Mouse (Mus musculus): ENCODE results near the gene Prpf6. TPM values are rescaled to one million over a fixed set of nuclear protein-coding genes. Genes with fewer than 3 reads are reported as not detected.

Gene Prpf6
- polyA plus RNA-seq, 1 experiment from 2014 or later, result 40.1 TPM

DNA sequence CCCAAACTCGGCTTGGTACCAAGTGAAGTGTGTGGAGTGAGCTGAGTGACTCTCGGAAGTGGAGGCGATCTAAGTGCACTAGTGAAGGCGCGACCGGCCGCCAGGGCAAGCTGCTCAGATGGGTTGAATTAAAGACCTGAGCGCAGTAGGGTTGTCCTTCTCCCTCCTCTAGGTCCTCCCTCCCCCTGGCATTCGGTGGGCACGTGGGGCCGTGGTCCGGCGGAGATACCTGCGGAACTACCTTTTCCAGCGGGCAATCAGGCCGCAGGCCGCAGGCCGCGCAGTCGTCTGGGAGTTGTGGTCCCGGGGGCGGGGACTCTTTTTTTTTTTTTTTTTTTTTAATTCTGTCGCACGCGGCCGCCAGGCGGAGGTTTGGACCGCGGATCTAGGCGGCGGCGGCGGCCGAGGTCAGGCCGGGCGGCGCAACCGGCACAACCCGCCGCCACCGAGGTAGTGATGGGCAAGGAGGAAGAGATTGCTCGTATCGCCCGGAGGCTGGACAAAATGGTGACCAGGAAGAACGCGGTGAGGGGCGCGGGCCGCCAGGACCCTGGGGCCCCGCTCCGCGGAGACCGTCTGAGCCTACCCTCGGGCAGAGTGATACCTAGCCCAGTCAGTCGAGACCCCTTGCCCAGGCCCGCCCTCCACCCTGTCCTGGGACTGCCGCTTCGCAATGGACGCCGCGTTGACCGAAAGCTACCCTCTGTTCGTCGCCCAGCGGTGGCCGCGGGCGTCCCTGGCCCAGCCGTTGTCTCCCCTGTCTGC, 88.5 kb downstream of the Prpf6 start, which contains the start of gene Tcea2:
Tcea2 (plus strand) TSS at position 360 of the 765 bp plus-strand sequence.
- no peaks in the 10 kb centered on the region for H3K9me3 ChIP-seq
- WGBS, result under 1% methylated on average over 51 of the region's 69 CpGs
- peak within 1 kb of the TSS; percentile 67 for H3K27ac ChIP-seq (replicated peaks)
- peak within 1 kb of the TSS; percentile 80 for H3K4me3 ChIP-seq
- H3K27me3 ChIP-seq (replicated peaks), result peaks cover under 1% of the 10 kb centered on the region; the same call in 1 of the 2 replicates
- peak; percentile 31; the same call in 1 of the 2 replicates for ATAC-seq (ENCODE audit: extremely low read depth, insufficient number of reproducible peaks, low FRiP score, low TSS enrichment)
- H3K36me3 ChIP-seq, result no peaks in the 10 kb centered on the region
- peak within 1 kb of the TSS; percentile 94 for H3K4me2 ChIP-seq
- peaks cover 27% of the 10 kb centered on the region for H3K4me1 ChIP-seq
- peak within 1 kb of the TSS; percentile 96 for H3K9ac ChIP-seq

DNA sequence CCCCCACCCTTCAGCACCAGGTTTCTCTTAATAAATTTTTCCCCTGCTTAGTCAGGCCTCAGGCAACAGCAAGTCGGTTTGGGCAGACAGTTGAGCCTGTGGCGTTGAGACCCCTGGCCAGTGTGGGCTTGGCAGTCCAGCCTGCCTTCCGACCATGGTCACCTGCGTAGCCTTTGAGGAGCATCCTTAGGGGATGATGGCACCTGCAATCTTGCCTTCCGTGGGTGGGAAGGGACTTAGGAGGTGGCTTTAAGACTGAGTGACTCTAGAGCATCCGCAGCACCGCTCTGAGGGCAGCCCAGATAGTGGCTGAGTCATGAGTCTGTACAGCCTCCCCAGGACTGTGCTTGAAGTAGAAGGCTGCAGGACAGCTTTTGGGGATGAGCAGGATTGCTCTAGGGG, 89.0 kb downstream of the Prpf6 start:
- H3K9me3 ChIP-seq, result no peaks in the 10 kb centered on the region
- peak overlapping the region; percentile 63 for H3K27ac ChIP-seq (replicated peaks)
- peak overlapping the region; percentile 80 for H3K4me3 ChIP-seq
- H3K4me2 ChIP-seq, result peak overlapping the region; percentile 94
- H3K27me3 ChIP-seq (replicated peaks), result no peaks in the 10 kb centered on the region
- peaks cover 2% of the 10 kb centered on the region for H3K36me3 ChIP-seq
- 17% methylated on average over 7 of the region's 7 CpGs for WGBS
- peaks cover 21% of the 10 kb centered on the region for H3K4me1 ChIP-seq
- H3K9ac ChIP-seq, result peak overlapping the region; percentile 96
- no peak for ATAC-seq (ENCODE audit: extremely low read depth, insufficient number of reproducible peaks, low FRiP score, low TSS enrichment)

DNA sequence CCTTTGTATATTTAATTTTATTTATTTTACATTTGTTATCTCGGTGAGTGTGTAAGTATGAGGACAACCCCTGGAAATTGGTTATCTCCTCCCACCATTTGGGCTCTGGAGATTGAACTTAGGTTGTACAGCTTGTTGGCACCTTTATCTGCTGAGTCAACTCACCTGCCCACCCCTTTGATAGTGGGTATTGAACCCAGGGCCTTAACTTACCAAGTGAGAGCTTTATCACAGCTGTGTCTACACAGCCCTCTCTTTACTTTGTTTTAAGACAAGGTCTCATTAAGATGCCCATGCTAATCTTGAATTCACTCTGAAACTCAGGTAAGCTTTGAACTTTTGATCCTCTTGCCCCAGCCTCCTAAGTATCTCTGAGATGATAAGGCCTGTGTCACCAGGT, 90.3 kb downstream of the Prpf6 start:
- WGBS, result 71% methylated on average over 1 of the region's 1 CpGs
- no peak for ATAC-seq (ENCODE audit: extremely low read depth, insufficient number of reproducible peaks, low FRiP score, low TSS enrichment)
- peaks cover 15% of the 10 kb centered on the region for H3K36me3 ChIP-seq
- H3K9me3 ChIP-seq, result no peaks in the 10 kb centered on the region
- peaks cover 16% of the 10 kb centered on the region for H3K4me1 ChIP-seq
- no peaks in the 10 kb centered on the region for H3K27me3 ChIP-seq (replicated peaks)
- no peak overlapping the region for H3K9ac ChIP-seq
- no peak overlapping the region for H3K4me3 ChIP-seq
- no peak overlapping the region for H3K27ac ChIP-seq (replicated peaks)
- H3K4me2 ChIP-seq, result no peak overlapping the region

DNA sequence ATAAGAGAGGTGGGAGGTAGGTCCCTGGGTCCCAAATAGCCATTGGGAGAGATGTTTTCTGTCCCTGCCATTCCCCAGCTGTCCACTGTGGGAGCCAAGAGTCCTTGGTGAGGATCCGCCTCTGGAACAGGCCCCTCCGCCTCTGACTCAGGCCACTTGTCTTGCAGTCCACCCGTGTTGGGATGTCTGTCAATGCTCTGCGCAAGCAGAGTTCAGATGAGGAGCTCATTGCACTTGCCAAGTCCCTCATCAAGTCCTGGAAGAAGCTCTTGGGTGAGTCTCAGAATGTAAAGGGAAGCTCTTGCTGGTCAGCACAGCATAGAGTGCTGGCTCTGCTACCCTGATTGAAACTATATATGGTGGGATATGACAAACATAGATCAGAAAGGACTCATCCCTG, 91.7 kb downstream of the Prpf6 start:
- H3K27me3 ChIP-seq (replicated peaks), result no peaks in the 10 kb centered on the region
- H3K27ac ChIP-seq (replicated peaks), result no peak overlapping the region
- no peak overlapping the region for H3K4me2 ChIP-seq
- H3K4me3 ChIP-seq, result no peak overlapping the region
- 49% methylated on average over 4 of the region's 4 CpGs for WGBS
- no peak for ATAC-seq (ENCODE audit: extremely low read depth, insufficient number of reproducible peaks, low FRiP score, low TSS enrichment)
- peaks cover 29% of the 10 kb centered on the region for H3K36me3 ChIP-seq
- peaks cover 16% of the 10 kb centered on the region for H3K4me1 ChIP-seq
- no peak overlapping the region for H3K9ac ChIP-seq
- no peaks in the 10 kb centered on the region for H3K9me3 ChIP-seq

DNA sequence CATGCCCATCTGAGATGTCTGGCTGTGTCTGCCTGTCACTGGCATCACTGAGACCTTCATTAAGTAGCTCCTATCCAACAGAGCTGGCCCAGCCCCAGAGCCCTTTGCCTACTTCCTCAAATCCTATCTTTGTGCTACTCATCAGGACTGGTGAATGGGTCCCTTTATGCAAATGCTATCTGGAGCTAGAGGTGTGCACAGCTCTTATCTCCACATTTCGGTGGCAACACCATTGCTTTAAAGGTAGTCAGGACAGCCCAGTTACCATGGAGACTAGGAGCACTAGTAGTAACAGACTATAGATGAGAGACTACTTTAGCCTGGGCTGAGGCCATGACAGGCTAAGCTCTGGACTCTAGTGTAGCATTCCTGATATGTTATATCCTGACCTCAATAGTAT, 93.0 kb downstream of the Prpf6 start:
- no peak for ATAC-seq (ENCODE audit: extremely low read depth, insufficient number of reproducible peaks, low FRiP score, low TSS enrichment)
- Histone ChIP-seq H3K9me3 (no peaks in the 10 kb centered on the region), H3K27me3 (replicated peaks) (no peaks in the 10 kb centered on the region), H3K4me2 (no peak overlapping the region), H3K4me3 (no peak overlapping the region), H3K36me3 (peaks cover 40% of the 10 kb centered on the region), H3K9ac (no peak overlapping the region), H3K4me1 (peaks cover 11% of the 10 kb centered on the region), H3K27ac (replicated peaks) (no peak overlapping the region)
- WGBS, result 71% methylated on average over 1 of the region's 1 CpGs

DNA sequence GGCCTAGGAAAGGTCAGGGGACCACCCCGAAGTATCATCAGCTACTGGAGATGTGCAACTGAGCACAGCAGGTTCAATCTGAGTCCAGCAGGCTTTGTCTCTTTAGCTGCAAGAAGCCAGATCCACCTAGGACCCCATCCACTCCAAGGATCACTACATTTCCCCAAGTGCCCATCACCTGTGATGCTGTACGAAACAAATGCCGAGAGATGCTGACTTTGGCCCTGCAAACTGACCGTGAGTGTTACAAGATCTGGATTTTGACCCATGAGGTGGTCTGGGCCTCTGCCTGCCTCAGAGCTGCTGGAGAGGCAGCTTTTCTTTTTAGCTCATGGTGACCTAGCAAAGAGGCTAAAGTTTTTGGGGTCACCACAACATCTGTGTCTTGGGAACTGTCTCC, 94.0 kb downstream of the Prpf6 start:
- Histone ChIP-seq H3K27me3 (replicated peaks) (no peaks in the 10 kb centered on the region), H3K4me1 (peaks cover 18% of the 10 kb centered on the region), H3K4me3 (no peak overlapping the region), H3K27ac (replicated peaks) (no peak overlapping the region), H3K9me3 (no peaks in the 10 kb centered on the region), H3K4me2 (no peak overlapping the region), H3K36me3 (peaks cover 40% of the 10 kb centered on the region), H3K9ac (no peak overlapping the region)
- ATAC-seq (ENCODE audit: extremely low read depth, insufficient number of reproducible peaks, low FRiP score, low TSS enrichment), result no peak
- 84% methylated on average over 4 of the region's 4 CpGs for WGBS

DNA sequence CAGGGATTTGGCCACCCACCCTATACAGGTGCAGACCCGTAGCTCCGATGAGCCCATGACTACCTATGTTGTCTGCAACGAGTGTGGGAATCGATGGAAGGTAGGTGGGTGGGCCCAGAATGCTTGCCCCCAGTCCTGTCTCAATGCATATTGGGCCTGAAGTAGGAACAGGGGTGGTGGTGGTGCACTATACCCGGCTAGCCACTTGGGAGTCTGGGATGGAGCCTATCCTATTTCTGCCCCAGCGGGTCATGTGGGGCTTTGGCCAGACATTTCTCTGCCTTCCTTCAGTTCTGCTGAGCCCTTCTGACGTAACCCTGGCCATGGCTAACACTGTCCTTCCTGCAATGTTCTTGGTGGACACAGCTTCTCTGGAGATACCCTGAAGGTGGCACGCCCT, 95.9 kb downstream of the Prpf6 start:
- no peak overlapping the region for H3K4me2 ChIP-seq
- 90% methylated on average over 8 of the region's 8 CpGs for WGBS
- H3K9ac ChIP-seq, result no peak overlapping the region
- no peak overlapping the region for H3K4me3 ChIP-seq
- H3K9me3 ChIP-seq, result no peaks in the 10 kb centered on the region
- no peaks in the 10 kb centered on the region for H3K27me3 ChIP-seq (replicated peaks)
- no peak for ATAC-seq (ENCODE audit: extremely low read depth, insufficient number of reproducible peaks, low FRiP score, low TSS enrichment)
- no peak overlapping the region for H3K27ac ChIP-seq (replicated peaks)
- peaks cover 40% of the 10 kb centered on the region for H3K36me3 ChIP-seq
- peaks cover 13% of the 10 kb centered on the region for H3K4me1 ChIP-seq

DNA sequence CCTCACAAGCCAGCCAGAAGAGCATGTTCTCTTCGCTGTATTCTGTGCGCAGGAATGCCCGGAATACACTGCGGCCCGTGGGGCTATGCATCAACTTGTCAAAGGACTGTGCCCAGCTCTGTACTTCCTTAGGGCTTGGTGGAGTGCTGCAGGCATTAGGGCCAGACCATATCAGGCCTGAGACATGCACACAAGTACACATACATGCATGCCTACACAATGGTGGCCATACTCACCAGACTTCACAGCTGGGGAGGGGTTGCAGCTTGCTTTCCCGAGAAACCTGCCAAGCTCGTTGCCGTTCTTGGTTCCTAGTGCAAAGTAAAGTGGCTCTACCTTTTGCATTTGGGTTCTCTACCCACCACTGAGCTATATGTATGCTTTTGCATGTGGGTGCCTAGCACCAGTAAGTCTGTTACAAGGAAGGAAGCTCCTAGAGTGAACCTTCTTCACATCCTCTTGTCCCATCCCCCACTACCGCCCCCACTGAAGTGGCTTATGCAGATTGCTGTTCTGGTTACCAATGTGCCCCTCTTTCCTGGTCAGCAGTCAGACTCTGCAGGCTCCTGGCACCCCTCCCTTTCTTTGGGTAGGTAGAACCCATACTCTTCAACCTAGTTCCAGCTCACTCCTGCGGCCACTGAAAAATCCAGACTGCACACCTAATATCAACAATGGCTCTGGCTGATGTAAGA, 97.9 kb downstream of the Prpf6 start:
- H3K36me3 ChIP-seq, result peaks cover 40% of the 10 kb centered on the region
- peaks cover 26% of the 10 kb centered on the region for H3K4me1 ChIP-seq
- no peak for ATAC-seq (ENCODE audit: extremely low read depth, insufficient number of reproducible peaks, low FRiP score, low TSS enrichment)
- H3K4me2 ChIP-seq, result no peak overlapping the region
- H3K9ac ChIP-seq, result no peak overlapping the region
- H3K4me3 ChIP-seq, result no peak overlapping the region
- no peaks in the 10 kb centered on the region for H3K27me3 ChIP-seq (replicated peaks)
- no peak overlapping the region for H3K27ac ChIP-seq (replicated peaks)
- H3K9me3 ChIP-seq, result no peaks in the 10 kb centered on the region
- WGBS, result 82% methylated on average over 10 of the region's 10 CpGs

DNA sequence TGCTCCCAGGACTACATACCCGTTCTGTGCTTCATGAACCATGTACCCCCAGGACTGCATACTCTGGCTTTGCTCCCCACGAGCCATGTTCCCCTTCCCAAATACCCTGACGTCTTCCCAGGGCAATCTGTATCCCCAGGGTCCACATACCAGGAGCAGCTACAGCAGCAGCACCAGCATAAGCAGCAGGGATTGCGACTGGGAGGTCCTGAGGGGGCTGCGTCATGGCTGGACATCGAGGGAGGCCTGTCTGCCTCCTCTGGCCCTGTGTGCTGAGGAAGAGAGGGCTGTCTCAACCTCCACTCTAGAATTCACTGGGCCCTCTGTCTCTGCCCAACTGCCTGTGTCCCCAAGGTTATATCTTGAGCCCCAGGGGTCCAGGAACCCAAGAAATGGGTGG, 99.4 kb downstream of the Prpf6 start:
- no peak overlapping the region for H3K4me3 ChIP-seq
- no peaks in the 10 kb centered on the region for H3K9me3 ChIP-seq
- 0 out of 2 replicates have a peak, but pooled peaks cover 6% of the 10 kb centered on the region for H3K27me3 ChIP-seq (replicated peaks)
- H3K4me1 ChIP-seq, result peaks cover 26% of the 10 kb centered on the region
- 84% methylated on average over 6 of the region's 6 CpGs for WGBS
- no peak overlapping the region for H3K27ac ChIP-seq (replicated peaks)
- ATAC-seq (ENCODE audit: extremely low read depth, insufficient number of reproducible peaks, low FRiP score, low TSS enrichment), result no peak
- H3K4me2 ChIP-seq, result no peak overlapping the region
- no peak overlapping the region for H3K9ac ChIP-seq
- peaks cover 34% of the 10 kb centered on the region for H3K36me3 ChIP-seq

DNA sequence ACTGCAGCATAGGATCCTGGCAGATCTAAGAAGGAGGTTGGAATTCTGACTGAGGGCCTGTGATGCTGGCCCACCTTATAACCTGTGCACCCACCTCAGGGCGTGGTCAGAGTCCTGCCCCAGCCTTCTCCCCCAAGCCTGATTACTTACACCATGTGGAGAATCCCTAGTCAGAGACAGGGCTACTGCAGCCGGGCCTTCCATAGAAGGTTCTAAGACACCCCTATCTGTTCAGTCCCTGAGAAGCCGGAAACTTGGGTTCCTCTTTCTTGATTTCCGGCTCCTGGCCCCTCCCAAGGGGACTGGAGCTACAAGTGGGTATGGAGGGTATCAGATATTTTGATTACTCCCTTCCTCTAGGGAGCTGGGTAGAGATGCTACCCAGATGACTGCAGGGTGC, 99.9 kb downstream of the Prpf6 start:
- H3K9ac ChIP-seq, result no peak overlapping the region
- peaks cover 9% of the 10 kb centered on the region for H3K27me3 ChIP-seq (replicated peaks)
- H3K9me3 ChIP-seq, result no peaks in the 10 kb centered on the region
- H3K4me2 ChIP-seq, result no peak overlapping the region
- H3K36me3 ChIP-seq, result peaks cover 30% of the 10 kb centered on the region
- ATAC-seq (ENCODE audit: extremely low read depth, insufficient number of reproducible peaks, low FRiP score, low TSS enrichment), result no peak
- no peak overlapping the region for H3K27ac ChIP-seq (replicated peaks)
- no peak overlapping the region for H3K4me3 ChIP-seq
- 75% methylated on average over 4 of the region's 4 CpGs for WGBS
- peaks cover 26% of the 10 kb centered on the region for H3K4me1 ChIP-seq

DNA sequence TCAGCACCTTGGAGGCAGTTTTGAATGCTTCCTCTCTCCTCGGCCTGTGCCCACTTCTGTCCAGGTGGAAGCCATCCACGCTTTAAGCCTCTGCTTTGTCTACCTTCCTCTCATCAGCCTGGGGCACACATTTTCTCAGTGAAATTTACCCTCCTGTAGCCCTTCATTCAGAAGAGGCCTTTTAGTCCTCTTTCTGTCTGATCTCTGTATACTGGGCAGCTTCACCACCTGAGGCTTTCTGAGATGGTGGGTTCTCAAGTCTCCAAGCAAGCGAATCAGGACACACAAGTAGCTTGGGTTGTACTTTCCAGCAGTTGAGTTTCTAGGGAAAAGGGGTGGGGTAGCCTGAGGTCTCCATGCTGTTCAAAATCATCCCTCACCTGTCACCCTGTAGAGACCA, 100.6 kb downstream of the Prpf6 start:
- Histone ChIP-seq H3K36me3 (peaks cover 22% of the 10 kb centered on the region), H3K9ac (no peak overlapping the region), H3K4me3 (peak overlapping the region; percentile 75; the same call in 1 of the 2 replicates), H3K9me3 (no peaks in the 10 kb centered on the region), H3K4me2 (peak overlapping the region; percentile 89), H3K4me1 (peaks cover 26% of the 10 kb centered on the region), H3K27me3 (replicated peaks) (peaks cover 16% of the 10 kb centered on the region), H3K27ac (replicated peaks) (no peak overlapping the region)
- 91% methylated on average over 3 of the region's 3 CpGs for WGBS
- no peak for ATAC-seq (ENCODE audit: extremely low read depth, insufficient number of reproducible peaks, low FRiP score, low TSS enrichment)
